Mouse (Mus musculus): ENCODE results near the gene Sorcs3. TPM values are rescaled to one million over a fixed set of nuclear protein-coding genes. Genes with fewer than 3 reads are reported as not detected.

Gene Sorcs3
- not detected in 2 replicates for polyA plus RNA-seq (2011; ENCODE audit: insufficient read length, low read depth, missing spikeins)

GRCm38 (mm10) chr19:48205929-48206814 lies at the start of gene Sorcs3:
Gene Sorcs3, plus strand, starts transcription at chr19:48206025.
- Histone ChIP-seq H3K27ac (ENCODE audit: insufficient read depth, low read length) (no peak within 1 kb of the TSS), H3K4me1 (ENCODE audit: control insufficient read depth, insufficient read depth, low read length) (no peaks in the 10 kb centered on the region), H3K4me3 (ENCODE audit: insufficient read depth, low read length) (peak within 1 kb of the TSS; percentile 38)
- no peak for TF ChIP-seq POLR2A (IDR thresholded peaks at IDR 0.05; ENCODE audit: low read depth, low read length)
- no peak for TF ChIP-seq CTCF (IDR thresholded peaks at IDR 0.05; ENCODE audit: borderline replicate concordance, insufficient read depth, low read length)

GRCm38 (mm10) chr19:48165341-48165740 lies 40.5 kb upstream of the Sorcs3 start:
- Histone ChIP-seq H3K27ac (ENCODE audit: insufficient read depth, low read length) (no peak overlapping the region), H3K4me1 (ENCODE audit: control insufficient read depth, insufficient read depth, low read length) (no peaks in the 10 kb centered on the region), H3K4me3 (ENCODE audit: insufficient read depth, low read length) (no peak overlapping the region)
- no peak for TF ChIP-seq CTCF (IDR thresholded peaks at IDR 0.05; ENCODE audit: borderline replicate concordance, insufficient read depth, low read length)

GRCm38 (mm10) chr19:48167110-48167509 lies 38.7 kb upstream of the Sorcs3 start:
- Histone ChIP-seq H3K4me3 (ENCODE audit: insufficient read depth, low read length) (no peak overlapping the region), H3K27ac (ENCODE audit: insufficient read depth, low read length) (no peak overlapping the region), H3K4me1 (ENCODE audit: control insufficient read depth, insufficient read depth, low read length) (no peaks in the 10 kb centered on the region)
- TF ChIP-seq CTCF (IDR thresholded peaks at IDR 0.05; ENCODE audit: borderline replicate concordance, insufficient read depth, low read length) (no peak), POLR2A (IDR thresholded peaks at IDR 0.05; ENCODE audit: low read depth, low read length) (no peak)

- Histone ChIP-seq H3K27ac (ENCODE audit: insufficient read depth, low read length) (no peak overlapping the region), H3K4me1 (ENCODE audit: control insufficient read depth, insufficient read depth, low read length) (no peaks in the 10 kb centered on the region), H3K4me3 (ENCODE audit: insufficient read depth, low read length) (no peak overlapping the region)
- TF ChIP-seq CTCF (IDR thresholded peaks at IDR 0.05; ENCODE audit: borderline replicate concordance, insufficient read depth, low read length), result no peak
- no peak for TF ChIP-seq POLR2A (IDR thresholded peaks at IDR 0.05; ENCODE audit: low read depth, low read length)
Observed at GRCm38 (mm10) chr19:48168284-48168683, 37.5 kb upstream of the Sorcs3 start.

- no peaks in the 10 kb centered on the region for H3K4me1 ChIP-seq (ENCODE audit: control insufficient read depth, insufficient read depth, low read length)
- H3K27ac ChIP-seq (ENCODE audit: insufficient read depth, low read length), result no peak overlapping the region
- TF ChIP-seq POLR2A (IDR thresholded peaks at IDR 0.05; ENCODE audit: low read depth, low read length) (no peak), CTCF (IDR thresholded peaks at IDR 0.05; ENCODE audit: borderline replicate concordance, insufficient read depth, low read length) (no peak)
- no peak overlapping the region for H3K4me3 ChIP-seq (ENCODE audit: insufficient read depth, low read length)
Observed at GRCm38 (mm10) chr19:48174717-48175116, 31.1 kb upstream of the Sorcs3 start.

GRCm38 (mm10) chr19:48203928-48204470 lies 1.8 kb upstream of the Sorcs3 start:
- Histone ChIP-seq H3K4me3 (ENCODE audit: insufficient read depth, low read length) (no peak overlapping the region), H3K27ac (ENCODE audit: insufficient read depth, low read length) (no peak overlapping the region), H3K4me1 (ENCODE audit: control insufficient read depth, insufficient read depth, low read length) (no peaks in the 10 kb centered on the region)
- TF ChIP-seq POLR2A (IDR thresholded peaks at IDR 0.05; ENCODE audit: low read depth, low read length), result no peak
- peak; percentile 57; the same call in 1 of the 2 replicates for TF ChIP-seq CTCF (IDR thresholded peaks at IDR 0.05; ENCODE audit: borderline replicate concordance, insufficient read depth, low read length)

GRCm38 (mm10) chr19:48204476-48204875 lies 1.3 kb upstream of the Sorcs3 start:
- TF ChIP-seq CTCF (IDR thresholded peaks at IDR 0.05; ENCODE audit: borderline replicate concordance, insufficient read depth, low read length) (no peak), POLR2A (IDR thresholded peaks at IDR 0.05; ENCODE audit: low read depth, low read length) (no peak)
- H3K4me3 ChIP-seq (ENCODE audit: insufficient read depth, low read length), result no peak overlapping the region

GRCm38 (mm10) chr19:48204892-48205761 lies 698 bp upstream of the Sorcs3 start:
- H3K27ac ChIP-seq (ENCODE audit: insufficient read depth, low read length), result no peak overlapping the region
- H3K4me3 ChIP-seq (ENCODE audit: insufficient read depth, low read length), result peak overlapping the region; percentile 38
- TF ChIP-seq POLR2A (IDR thresholded peaks at IDR 0.05; ENCODE audit: low read depth, low read length) (no peak), CTCF (IDR thresholded peaks at IDR 0.05; ENCODE audit: borderline replicate concordance, insufficient read depth, low read length) (no peak)
- no peaks in the 10 kb centered on the region for H3K4me1 ChIP-seq (ENCODE audit: control insufficient read depth, insufficient read depth, low read length)

More at GRCm38 (mm10) chr19:48204476-48204875, 1.3 kb upstream of the Sorcs3 start:
- no peaks in the 10 kb centered on the region for H3K4me1 ChIP-seq (ENCODE audit: control insufficient read depth, insufficient read depth, low read length)
- H3K27ac ChIP-seq (ENCODE audit: insufficient read depth, low read length), result no peak overlapping the region

- no peak for TF ChIP-seq POLR2A (IDR thresholded peaks at IDR 0.05; ENCODE audit: low read depth, low read length)
- no peak for TF ChIP-seq CTCF (IDR thresholded peaks at IDR 0.05; ENCODE audit: borderline replicate concordance, insufficient read depth, low read length)
- Histone ChIP-seq H3K4me3 (ENCODE audit: insufficient read depth, low read length) (no peak overlapping the region), H3K27ac (ENCODE audit: insufficient read depth, low read length) (no peak overlapping the region), H3K4me1 (ENCODE audit: control insufficient read depth, insufficient read depth, low read length) (no peaks in the 10 kb centered on the region)
Observed at GRCm38 (mm10) chr19:48206861-48207730, 1.3 kb downstream of the Sorcs3 start.

Data from embryonic fibroblast, embryonic 13.5 days (primary cell).